ENCODE assay signal across 8 mouse cellular contexts in the genomic region with DNA sequence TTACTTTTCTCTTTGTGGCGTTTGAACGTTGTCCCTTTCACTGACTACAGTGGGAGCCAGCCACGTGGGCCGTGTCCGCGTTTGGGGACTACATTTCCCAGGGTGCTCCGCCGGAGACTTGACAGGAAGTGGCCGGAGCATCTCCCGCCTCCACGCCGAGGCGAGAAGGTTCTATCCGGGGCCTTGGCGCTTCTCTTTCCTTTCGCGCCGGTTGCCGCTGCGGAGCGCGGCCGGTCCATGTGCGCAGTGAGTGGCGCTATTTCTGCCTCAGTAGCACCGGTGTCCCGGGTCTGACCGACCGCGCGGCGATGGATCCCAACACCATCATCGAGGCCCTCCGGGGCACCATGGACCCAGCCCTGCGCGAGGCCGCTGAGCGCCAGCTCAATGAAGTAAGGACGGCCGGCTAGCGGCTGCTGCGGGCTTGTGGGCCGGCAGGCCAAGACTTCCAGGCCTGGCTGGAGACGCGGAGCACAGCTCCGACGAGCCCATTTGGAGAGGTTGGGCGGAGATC. TPM values are rescaled to one million over a fixed set of nuclear protein-coding genes. Genes with fewer than 3 reads are reported as not detected.
DNase-seq lines count a peak whose midpoint lies in the region; ATAC-seq lines count a peak whose summit lies in the region.

Gene Ipo7 (plus strand): TSS at position 158 of the 514 bp plus-strand sequence.

- H3K4me2 ChIP-seq in forebrain, embryonic 11.5 days (ENCODE audit: low read depth, low read length, severe bottlenecking) = peak within 1 kb of the TSS; percentile 67
- peak within 1 kb of the TSS; percentile 65 for H3K4me2 ChIP-seq in heart, embryonic 16.5 days (ENCODE audit: low read depth, low read length)
- H3K4me2 ChIP-seq in liver, embryonic 15.5 days = peak within 1 kb of the TSS; percentile 87
- H3K4me2 ChIP-seq in neural tube, embryonic 12.5 days (replicated peaks) = peak within 1 kb of the TSS; percentile 92

- peak within 1 kb of the TSS; percentile 97 for H3K9ac ChIP-seq in forebrain, embryonic 11.5 days (ENCODE audit: low read length)
- peak within 1 kb of the TSS; percentile 95 for H3K9ac ChIP-seq in heart, embryonic 16.5 days (ENCODE audit: low read length)
- peak within 1 kb of the TSS; percentile 94 for H3K9ac ChIP-seq in liver, embryonic 15.5 days
- peak within 1 kb of the TSS; percentile 95 for H3K9ac ChIP-seq in neural tube, embryonic 12.5 days

- DNase-seq in CD8-positive naive resting alpha-beta T cell, adult 2 months (ENCODE audit: low read depth in 2 of 2, low spot score in 2 of 2) = peak; percentile 73 to 81
- DNase-seq in c-Kit-positive CD71-negative TER-119-negative erythroid progenitor cells, embryonic 14.5 days (ENCODE audit: low read depth) = peak; percentile 80
- peak; percentile 95 for DNase-seq in forebrain, embryonic 11.5 days (ENCODE audit: low spot score)
- DNase-seq in kidney, postnatal 36 days = peak; percentile 96
- DNase-seq in telencephalon, adult 2 months (ENCODE audit: low read depth, low spot score) = peak; percentile 88

- WGBS in forebrain, embryonic 11.5 days = under 1% methylated on average over 48 of the region's 48 CpGs
- WGBS in heart, embryonic 16.5 days = under 1% methylated on average over 48 of the region's 48 CpGs
- WGBS in liver, embryonic 15.5 days (ENCODE audit: insufficient replicate concordance) = under 1% methylated on average over 48 of the region's 48 CpGs
- under 1% methylated on average over 48 of the region's 48 CpGs for WGBS in neural tube, embryonic 12.5 days

- H3K27me3 ChIP-seq in forebrain, embryonic 11.5 days (ENCODE audit: control insufficient read depth, insufficient read depth, low read length) = no peaks in the 10 kb centered on the region
- no peaks in the 10 kb centered on the region for H3K27me3 ChIP-seq in heart, embryonic 16.5 days (ENCODE audit: control insufficient read depth, insufficient read depth, low read length)
- H3K27me3 ChIP-seq in liver, embryonic 15.5 days = no peaks in the 10 kb centered on the region
- H3K27me3 ChIP-seq in neural tube, embryonic 12.5 days (replicated peaks) = no peaks in the 10 kb centered on the region

- no peaks in the 10 kb centered on the region; the same call in 1 of the 2 replicates for H3K36me3 ChIP-seq in forebrain, embryonic 11.5 days (ENCODE audit: control insufficient read depth, insufficient read depth, low read length)
- no peaks in the 10 kb centered on the region for H3K36me3 ChIP-seq in heart, embryonic 16.5 days (ENCODE audit: control insufficient read depth, insufficient read depth)
- no peaks in the 10 kb centered on the region for H3K36me3 ChIP-seq in liver, embryonic 15.5 days (replicated peaks)
- no peaks in the 10 kb centered on the region for H3K36me3 ChIP-seq in neural tube, embryonic 12.5 days

- ATAC-seq in forebrain, embryonic 11.5 days (replicated peaks; ENCODE audit: low FRiP score) = peak; percentile 97
- peak; percentile 98 for ATAC-seq in heart, embryonic 16.5 days (replicated peaks; ENCODE audit: extremely low read depth, insufficient read depth, low FRiP score)
- peak; percentile 93 for ATAC-seq in liver, embryonic 15.5 days (ENCODE audit: insufficient read depth)
- ATAC-seq in neural tube, embryonic 12.5 days (ENCODE audit: low FRiP score, low read depth) = peak; percentile 96

- H3K27ac ChIP-seq in forebrain, embryonic 11.5 days (ENCODE audit: low read depth, low read length) = peak within 1 kb of the TSS; percentile 82
- H3K27ac ChIP-seq in heart, embryonic 16.5 days (ENCODE audit: low read length) = peak within 1 kb of the TSS; percentile 88
- H3K27ac ChIP-seq in liver, embryonic 15.5 days (replicated peaks) = peak within 1 kb of the TSS; percentile 83
- H3K27ac ChIP-seq in neural tube, embryonic 12.5 days = peak within 1 kb of the TSS; percentile 74

- H3K4me1 ChIP-seq in forebrain, embryonic 11.5 days (replicated peaks; ENCODE audit: control insufficient read depth, insufficient read depth, low read length) = no peaks in the 10 kb centered on the region
- H3K4me1 ChIP-seq in heart, embryonic 16.5 days (ENCODE audit: control insufficient read depth, insufficient read depth, low read length) = peaks cover 10% of the 10 kb centered on the region
- peaks cover 34% of the 10 kb centered on the region for H3K4me1 ChIP-seq in liver, embryonic 15.5 days (replicated peaks)
- peaks cover 3% of the 10 kb centered on the region; the same call in 1 of the 2 replicates for H3K4me1 ChIP-seq in neural tube, embryonic 12.5 days

- peak within 1 kb of the TSS; percentile 98 for H3K4me3 ChIP-seq in forebrain, embryonic 11.5 days (ENCODE audit: low read depth, low read length)
- peak within 1 kb of the TSS; percentile 98 for H3K4me3 ChIP-seq in heart, embryonic 16.5 days (ENCODE audit: low read length)
- H3K4me3 ChIP-seq in liver, embryonic 15.5 days (replicated peaks) = peak within 1 kb of the TSS; percentile 90
- peak within 1 kb of the TSS; percentile 99 for H3K4me3 ChIP-seq in neural tube, embryonic 12.5 days

- H3K9me3 ChIP-seq in forebrain, embryonic 11.5 days (ENCODE audit: control insufficient read depth, low read length) = no peaks in the 10 kb centered on the region
- H3K9me3 ChIP-seq in heart, embryonic 16.5 days (replicated peaks; ENCODE audit: control insufficient read depth, low read length) = no peaks in the 10 kb centered on the region
- no peaks in the 10 kb centered on the region for H3K9me3 ChIP-seq in liver, embryonic 15.5 days (replicated peaks)
- H3K9me3 ChIP-seq in neural tube, embryonic 12.5 days = no peaks in the 10 kb centered on the region

RNA-seq across cellular contexts. Expression of gene Ipo7, which starts in this region (rescaled TPM):
- 36.2 and 39.9 TPM in 2 replicates for polyA plus RNA-seq in forebrain, embryonic 11.5 days (2014; fragmentation: Nextera tagmentation; extraction: Ambion mirVana)
- polyA plus RNA-seq in heart, embryonic 16.5 days (2015; fragmentation: Nextera tagmentation; extraction: Ambion mirVana) = 41.2 and 41.7 TPM in 2 replicates
- polyA plus RNA-seq in liver, embryonic 15.5 days (2015; fragmentation: Nextera tagmentation; extraction: Ambion mirVana) = 18.4 and 20.3 TPM in 2 replicates
- 45.5 and 45.7 TPM in 2 replicates for polyA plus RNA-seq in neural tube, embryonic 12.5 days (2016; fragmentation: Nextera tagmentation; extraction: Ambion mirVana)

Comparison
In these comparisons a context has a peak if more than half of its experiments do, and no peak if none do; other contexts are left out.
1. Peak in every context shown above with its lines: DNase-seq, ATAC-seq, H3K4me3 ChIP-seq and H3K27ac ChIP-seq.